Mouse (Mus musculus) brown adipose tissue, adult 24 weeks (tissue): ENCODE results near the gene Kcna7. TPM values are rescaled to one million over a fixed set of nuclear protein-coding genes. Genes with fewer than 3 reads are reported as not detected.

Source experiments
- H3K27ac ChIP-seq: fragments of 200-500 bp; replicated peaks from 2 replicates; pipeline ENCODE4 v1.5.1; 2012; ENCODE audit warnings: low read depth, mild to moderate bottlenecking, low read length
- H3K4me1 ChIP-seq: fragments of 200-500 bp; 2 replicates; pipeline ENCODE4 v1.6.1; 2012; ENCODE audit warnings: low read length, mixed read lengths; ENCODE audit not compliant: control insufficient read depth, insufficient read depth, insufficient read length
- H3K4me3 ChIP-seq: fragments of 200-500 bp; 2 replicates; pipeline ENCODE4 v1.5.1; 2012; ENCODE audit warnings: low read depth, mild to moderate bottlenecking, low read length, moderate library complexity; ENCODE audit not compliant: insufficient read depth
- polyA plus RNA-seq: library from polyadenylated mRNA; stranded (reverse); fragments of >200 nt; gene quantifications from 2 replicates; pipeline ENCODE4 v1.2.4, GENCODE M21; 2012; ENCODE audit not compliant: missing spikeins, insufficient read depth, insufficient read length

Gene Kcna7
- polyA plus RNA-seq, 1 experiment = not detected

GRCm38 (mm10) chr7:45407836-45408235, 2.4 kb downstream of the Kcna7 start:
- no peak overlapping the region for H3K27ac ChIP-seq
- H3K4me3 ChIP-seq = no peak overlapping the region
- no peaks in the 10 kb centered on the region; the same call in 1 of the 2 replicates for H3K4me1 ChIP-seq

- H3K4me1 ChIP-seq = no peaks in the 10 kb centered on the region; the same call in 1 of the 2 replicates
- H3K27ac ChIP-seq = no peak overlapping the region
- no peak overlapping the region for H3K4me3 ChIP-seq
These were observed 2.9 kb downstream of the Kcna7 start for GRCm38 (mm10) chr7:45408351-45408750.

GRCm38 (mm10) chr7:45408949-45409348, 3.5 kb downstream of the Kcna7 start:
- Histone ChIP-seq H3K4me1 (peaks cover under 1% of the 10 kb centered on the region; the same call in 1 of the 2 replicates), H3K27ac (no peak overlapping the region), H3K4me3 (no peak overlapping the region)

GRCm38 (mm10) chr7:45409497-45410163, 4.2 kb downstream of the Kcna7 start:
- no peak overlapping the region for H3K4me3 ChIP-seq

GRCm38 (mm10) chr7:45412421-45412820, 7.0 kb downstream of the Kcna7 start:
- no peak overlapping the region for H3K4me3 ChIP-seq
- H3K27ac ChIP-seq = no peak overlapping the region
- peaks cover 3% of the 10 kb centered on the region; the same call in 1 of the 2 replicates for H3K4me1 ChIP-seq

More at GRCm38 (mm10) chr7:45409497-45410163, 4.2 kb downstream of the Kcna7 start:
- H3K4me1 ChIP-seq = peaks cover 3% of the 10 kb centered on the region; the same call in 1 of the 2 replicates
- H3K27ac ChIP-seq = no peak overlapping the region

- Histone ChIP-seq H3K27ac (no peak within 1 kb of the TSS), H3K4me3 (peak within 1 kb of the TSS; percentile 39), H3K4me1 (peaks cover 3% of the 10 kb centered on the region; the same call in 1 of the 2 replicates)
These were observed 7.8 kb downstream of the Kcna7 start, which contains the start of gene Ntf5 for GRCm38 (mm10) chr7:45413113-45413863. Gene Ntf5, plus strand, starts transcription at chr7:45413695.

- no peak overlapping the region for H3K27ac ChIP-seq
- H3K4me1 ChIP-seq = peaks cover 3% of the 10 kb centered on the region; the same call in 1 of the 2 replicates
- peak overlapping the region; percentile 35 for H3K4me3 ChIP-seq
These were observed 8.6 kb downstream of the Kcna7 start for GRCm38 (mm10) chr7:45413864-45414739.

- Histone ChIP-seq H3K4me1 (peaks cover 3% of the 10 kb centered on the region; the same call in 1 of the 2 replicates), H3K4me3 (no peak overlapping the region), H3K27ac (no peak overlapping the region)
These were observed 9.3 kb downstream of the Kcna7 start for GRCm38 (mm10) chr7:45414740-45415224.

GRCm38 (mm10) chr7:45415636-45416035, 10.2 kb downstream of the Kcna7 start:
- peaks cover 3% of the 10 kb centered on the region; the same call in 1 of the 2 replicates for H3K4me1 ChIP-seq
- no peak overlapping the region for H3K4me3 ChIP-seq
- H3K27ac ChIP-seq = no peak overlapping the region

GRCm38 (mm10) chr7:45417962-45418492, 12.6 kb downstream of the Kcna7 start:
- H3K27ac ChIP-seq = no peak overlapping the region
- peaks cover 3% of the 10 kb centered on the region; the same call in 1 of the 2 replicates for H3K4me1 ChIP-seq
- no peak overlapping the region for H3K4me3 ChIP-seq

- H3K4me1 ChIP-seq = no peaks in the 10 kb centered on the region
- no peak overlapping the region for H3K27ac ChIP-seq
- no peak overlapping the region for H3K4me3 ChIP-seq
These were observed 14.6 kb downstream of the Kcna7 start for GRCm38 (mm10) chr7:45419859-45420614.

- Histone ChIP-seq H3K27ac (no peak within 1 kb of the TSS), H3K4me3 (no peak within 1 kb of the TSS)
These were observed 15.1 kb downstream of the Kcna7 start, which contains the start of gene Lhb for GRCm38 (mm10) chr7:45420615-45420919. Gene Lhb, plus strand, starts transcription at chr7:45420820.

GRCm38 (mm10) chr7:45421194-45421593, 15.7 kb downstream of the Kcna7 start:
- H3K4me1 ChIP-seq = no peaks in the 10 kb centered on the region
- no peak overlapping the region for H3K27ac ChIP-seq
- no peak overlapping the region for H3K4me3 ChIP-seq

More at GRCm38 (mm10) chr7:45420615-45420919, 15.1 kb downstream of the Kcna7 start, which contains the start of gene Lhb:
- no peaks in the 10 kb centered on the region for H3K4me1 ChIP-seq

GRCm38 (mm10) chr7:45426556-45426955, 21.1 kb downstream of the Kcna7 start:
- no peak overlapping the region for H3K4me3 ChIP-seq
- no peak overlapping the region for H3K27ac ChIP-seq
- H3K4me1 ChIP-seq = no peaks in the 10 kb centered on the region
